Mouse (Mus musculus) yolk sac, embryonic 10.5 days (tissue): ENCODE data around the gene Tmem268.
A peak's percentile ranks its signal among the peaks of the same experiment; 100 is the strongest.

ENCODE experiments used
- DNase-seq: peaks from one replicate; pipeline ENCODE4 v3.0.0-alpha.2; 2017; ENCODE audit warnings: low spot score

Gene Tmem268

GRCm38 (mm10) chr4:63555111-63555510 lies 3.5 kb upstream of the Tmem268 start:
- DNase-seq = no peak

- DNase-seq = peak; percentile 16
Observed at GRCm38 (mm10) chr4:63556665-63557064, 1.9 kb upstream of the Tmem268 start.

DNA sequence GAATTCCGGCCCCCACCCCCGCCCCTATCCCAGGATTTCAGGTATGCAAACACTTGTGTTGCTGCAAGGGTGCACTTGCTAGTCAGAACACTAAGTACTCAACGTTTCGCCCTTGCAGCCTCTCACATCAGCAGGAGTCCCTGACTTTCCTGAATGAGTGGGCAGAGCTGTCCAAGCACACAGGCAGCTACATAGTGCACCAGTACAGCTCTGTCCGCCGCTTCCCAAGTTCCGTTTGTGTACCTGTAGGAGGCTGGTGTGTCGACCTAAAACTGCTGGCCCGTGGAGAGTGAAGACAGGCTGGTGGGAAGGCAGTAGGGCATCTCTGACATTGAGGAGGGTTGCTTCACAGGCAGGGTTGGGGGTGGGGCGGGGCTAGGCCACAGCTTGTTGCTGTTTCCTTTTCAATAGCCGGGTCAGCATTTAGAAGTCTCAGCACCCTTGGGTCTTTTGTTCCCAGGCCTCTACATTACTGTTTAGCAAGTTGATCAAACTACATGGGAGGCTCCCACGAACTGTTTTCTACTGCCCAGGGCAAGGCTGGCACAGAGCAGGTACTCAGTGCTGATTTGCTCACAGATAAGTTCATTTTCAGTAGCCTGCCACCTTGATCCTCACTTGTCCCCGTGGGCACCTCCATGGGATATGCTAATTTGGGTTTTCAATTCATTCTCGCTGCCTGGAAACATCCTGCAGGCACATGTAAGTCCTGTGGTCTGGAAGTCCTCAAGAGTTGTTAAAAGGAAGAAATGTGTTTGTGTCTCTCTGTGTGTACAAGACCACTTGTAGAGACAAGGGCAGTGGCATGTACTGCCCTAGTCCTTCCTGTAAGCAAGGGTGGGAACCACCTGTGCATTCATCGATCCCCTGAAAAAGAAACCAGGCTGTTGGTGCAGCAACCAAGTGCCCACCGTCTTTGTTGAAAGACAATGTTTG lies 1.2 kb upstream of the Tmem268 start:
- peak; percentile 71 for DNase-seq

DNA sequence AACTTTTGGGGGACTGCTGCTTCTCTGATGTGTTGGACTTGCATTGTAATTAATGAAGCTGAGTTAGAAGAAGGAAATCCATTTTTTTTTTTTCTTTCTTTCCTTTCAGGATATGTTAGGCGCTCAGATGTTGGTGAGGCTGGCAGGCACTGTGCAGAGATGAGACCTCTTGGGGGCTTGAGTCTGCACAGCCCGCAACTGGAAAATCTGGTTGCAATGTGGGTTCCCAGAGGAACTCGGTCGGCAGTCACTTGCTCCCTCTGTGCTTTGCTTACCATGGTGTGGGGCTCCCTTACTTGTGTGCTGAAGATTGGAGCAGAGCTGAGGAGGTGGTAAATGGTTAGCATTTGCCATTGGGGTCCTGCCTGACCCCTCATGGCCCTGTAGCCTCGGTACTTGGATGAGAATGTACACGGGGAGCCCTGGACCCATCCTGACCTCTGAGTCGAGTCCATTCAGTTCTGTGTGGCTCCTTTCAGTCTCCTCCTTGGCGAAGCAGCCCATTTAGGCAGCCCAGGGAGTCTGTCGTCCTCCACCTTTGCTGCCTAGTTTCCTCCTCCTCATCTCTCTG lies 631 bp downstream of the Tmem268 start:
- DNase-seq = no peak

GRCm38 (mm10) chr4:63560079-63560478 lies 1.5 kb downstream of the Tmem268 start:
- peak; percentile 28 for DNase-seq

DNA sequence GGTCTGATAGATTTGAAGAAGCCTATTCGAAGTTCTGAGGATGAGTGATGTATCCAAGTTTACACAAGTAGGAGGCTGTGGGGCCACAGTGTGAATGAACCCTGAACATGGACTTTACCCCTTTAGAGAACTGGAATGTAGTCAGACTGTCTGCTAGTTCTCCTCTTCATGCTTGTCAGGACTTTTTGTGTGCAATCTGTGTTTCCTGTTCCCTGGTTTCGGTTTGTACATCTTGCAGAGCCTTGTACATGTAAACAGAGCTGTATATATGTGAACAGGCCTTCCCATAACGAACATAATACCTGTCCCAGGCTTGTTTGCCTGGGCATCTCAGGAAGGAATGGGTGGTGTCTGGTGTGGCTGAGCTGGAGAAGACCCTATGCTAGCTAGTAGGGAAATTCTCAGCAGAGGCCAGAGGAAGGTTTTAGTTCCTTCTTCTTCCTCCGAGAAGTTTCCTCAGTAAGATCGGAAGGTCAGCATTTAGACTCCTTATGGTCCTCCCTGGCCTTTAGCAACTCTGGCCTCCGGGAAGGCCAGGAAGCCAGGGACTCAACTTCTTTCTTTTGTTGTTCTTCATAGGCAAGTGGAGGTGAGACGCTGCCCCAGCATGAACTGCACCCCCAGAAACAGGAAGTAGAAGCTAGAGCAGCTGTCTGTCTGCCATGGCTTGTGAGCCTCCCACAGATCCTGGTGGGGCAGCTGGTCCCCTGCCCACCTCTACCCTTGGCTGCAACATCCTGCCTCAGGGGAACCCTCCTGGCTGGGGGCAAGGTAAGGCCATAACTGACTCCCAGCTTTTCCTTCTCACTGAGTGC lies 3.5 kb downstream of the Tmem268 start:
- peak; percentile 69 for DNase-seq

DNA sequence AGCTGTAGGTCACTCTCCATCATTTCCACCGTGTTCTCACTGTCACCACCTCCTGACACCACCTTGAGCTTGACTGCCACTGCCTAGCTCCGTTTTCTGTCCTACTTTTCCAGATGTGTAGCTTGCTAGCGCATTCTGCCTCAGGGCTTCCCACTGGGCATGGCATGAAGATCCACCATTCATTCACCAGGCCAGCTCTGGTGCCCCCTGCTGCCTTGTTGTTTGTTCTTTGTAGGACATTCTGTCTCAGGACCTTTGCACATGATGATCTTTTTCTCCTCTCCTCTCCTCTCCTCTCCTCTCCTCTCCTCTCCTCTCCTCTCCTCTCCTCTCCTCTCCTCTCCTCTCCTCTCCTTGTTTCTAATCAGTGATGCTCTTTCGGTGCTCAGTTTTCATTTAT lies 4.2 kb downstream of the Tmem268 start:
- DNase-seq = no peak

- no peak for DNase-seq
Observed at GRCm38 (mm10) chr4:63567712-63568390, 9.3 kb downstream of the Tmem268 start.

DNA sequence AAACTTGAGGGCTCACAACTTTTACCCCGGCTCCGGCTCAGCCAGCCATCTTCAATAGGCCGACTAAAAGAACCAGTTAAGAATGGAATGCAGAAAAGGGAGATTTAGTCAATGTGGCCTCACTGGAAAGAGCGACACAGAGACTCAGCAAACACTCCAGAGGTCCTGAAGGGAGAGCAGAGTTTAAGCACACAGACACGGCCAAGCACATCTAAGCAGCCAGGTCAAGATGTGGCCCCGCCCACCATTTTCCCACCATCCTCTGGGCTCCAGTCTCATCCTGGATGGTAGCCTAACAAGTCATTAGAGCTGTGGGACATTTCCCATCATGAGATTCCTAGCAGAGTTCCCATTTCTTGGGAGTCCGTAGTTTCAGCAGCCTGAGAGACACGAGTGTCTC lies 10.7 kb downstream of the Tmem268 start:
- DNase-seq = no peak

- no peak for DNase-seq
Observed at GRCm38 (mm10) chr4:63570208-63570781, 11.7 kb downstream of the Tmem268 start.

DNA sequence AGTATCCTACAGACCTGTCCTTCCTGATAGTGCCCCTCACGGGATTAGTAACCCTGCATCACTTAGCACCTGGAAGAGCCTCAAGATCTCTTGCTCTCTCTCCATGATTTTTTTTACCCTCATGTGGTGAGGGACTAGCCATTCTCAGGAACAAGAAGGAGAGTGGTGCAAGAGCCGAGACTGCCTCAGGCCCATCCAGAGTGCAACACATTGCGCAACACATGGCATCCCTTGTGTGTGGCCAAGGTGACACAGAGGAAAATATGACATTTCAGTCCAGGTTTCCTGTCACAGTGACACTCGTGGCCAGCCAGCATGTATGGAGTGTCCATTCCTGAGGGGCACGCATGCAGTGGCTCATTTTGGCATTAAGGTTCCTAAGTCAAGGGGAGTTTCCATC lies 14.0 kb downstream of the Tmem268 start:
- no peak for DNase-seq

- DNase-seq = no peak
Observed at GRCm38 (mm10) chr4:63579649-63580048, 21.1 kb downstream of the Tmem268 start.

DNA sequence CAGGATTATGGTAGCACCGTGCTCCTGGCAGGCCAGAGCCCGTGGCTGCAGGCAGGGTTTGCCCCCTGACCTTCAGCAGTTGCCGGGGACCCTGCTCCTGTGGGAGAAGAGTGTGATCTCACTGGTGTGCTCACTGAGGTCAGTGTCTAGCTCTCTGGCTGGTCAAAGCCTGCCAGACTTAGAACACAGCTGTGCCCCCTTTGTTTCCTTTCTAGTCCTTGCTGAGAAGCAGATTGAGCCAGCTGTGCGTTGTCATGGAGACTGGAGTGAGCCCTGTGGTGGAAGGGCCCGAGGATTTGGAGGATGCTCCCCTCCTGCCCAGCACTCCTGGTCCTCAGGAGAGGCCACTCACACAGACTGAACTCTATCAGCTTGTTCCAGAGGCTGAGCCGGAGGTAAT lies 21.5 kb downstream of the Tmem268 start:
- no peak for DNase-seq

GRCm38 (mm10) chr4:63582580-63582979 lies 24.0 kb downstream of the Tmem268 start:
- no peak for DNase-seq

DNA sequence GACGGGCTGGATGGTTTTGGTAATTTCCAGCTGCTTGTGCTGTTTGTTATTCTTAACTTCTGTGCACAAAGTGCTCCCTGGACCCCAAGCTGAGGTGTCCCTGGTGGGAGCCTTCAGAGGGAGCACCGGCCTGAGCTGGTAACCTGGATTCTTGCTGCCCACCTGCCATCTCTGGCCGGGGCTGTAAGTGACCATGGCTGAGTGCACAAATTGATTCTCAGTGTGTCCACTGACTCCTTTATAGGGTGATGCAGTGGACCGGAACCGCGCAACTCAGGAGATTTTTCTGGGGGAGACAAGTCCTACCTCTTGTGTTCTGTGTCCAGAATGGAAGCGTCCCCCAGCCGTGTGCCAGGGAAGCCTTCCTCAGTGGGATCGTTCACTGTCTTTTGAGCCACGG lies 26.6 kb downstream of the Tmem268 start:
- no peak for DNase-seq

GRCm38 (mm10) chr4:63586240-63586639 lies 27.7 kb downstream of the Tmem268 start:
- no peak for DNase-seq

DNA sequence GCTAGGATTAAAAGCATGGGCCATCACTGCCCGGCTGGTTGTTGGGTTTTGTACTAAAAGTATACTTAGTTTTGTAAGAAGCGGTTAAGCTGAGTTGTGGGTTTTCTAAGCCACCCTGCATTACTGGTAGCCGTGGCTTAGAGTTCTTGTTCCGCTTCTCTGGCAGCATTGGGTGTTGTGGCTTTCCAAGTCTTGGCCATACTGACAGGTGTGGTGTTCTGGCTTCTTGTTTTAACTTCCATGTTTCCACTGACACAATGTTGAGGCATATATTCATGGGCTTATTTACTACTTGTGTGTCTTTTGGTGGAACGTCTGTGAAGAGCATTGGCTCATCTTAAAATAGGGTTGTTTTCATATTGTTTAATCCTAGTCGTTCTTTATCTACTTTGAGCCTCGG lies 31.4 kb downstream of the Tmem268 start:
- no peak for DNase-seq

DNA sequence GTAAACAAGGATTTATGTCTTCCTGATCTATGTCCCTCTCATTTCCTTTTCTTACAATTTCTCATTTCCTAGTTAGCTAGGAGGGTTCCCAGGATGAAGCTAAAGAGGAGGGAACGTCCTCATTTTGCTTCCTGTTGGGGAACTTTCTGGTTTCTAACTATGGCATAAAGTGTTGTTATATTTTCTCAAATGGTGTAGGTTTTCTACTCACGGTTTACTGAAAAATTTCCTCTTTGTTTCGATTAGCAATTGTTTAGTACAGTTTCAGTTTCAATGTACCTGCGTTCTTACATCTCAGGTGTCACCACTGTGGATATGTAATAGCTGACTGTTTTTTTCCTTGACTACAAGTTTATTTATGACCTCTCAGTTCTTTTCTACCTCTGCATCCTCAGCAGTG lies 32.0 kb downstream of the Tmem268 start:
- DNase-seq = no peak

DNA sequence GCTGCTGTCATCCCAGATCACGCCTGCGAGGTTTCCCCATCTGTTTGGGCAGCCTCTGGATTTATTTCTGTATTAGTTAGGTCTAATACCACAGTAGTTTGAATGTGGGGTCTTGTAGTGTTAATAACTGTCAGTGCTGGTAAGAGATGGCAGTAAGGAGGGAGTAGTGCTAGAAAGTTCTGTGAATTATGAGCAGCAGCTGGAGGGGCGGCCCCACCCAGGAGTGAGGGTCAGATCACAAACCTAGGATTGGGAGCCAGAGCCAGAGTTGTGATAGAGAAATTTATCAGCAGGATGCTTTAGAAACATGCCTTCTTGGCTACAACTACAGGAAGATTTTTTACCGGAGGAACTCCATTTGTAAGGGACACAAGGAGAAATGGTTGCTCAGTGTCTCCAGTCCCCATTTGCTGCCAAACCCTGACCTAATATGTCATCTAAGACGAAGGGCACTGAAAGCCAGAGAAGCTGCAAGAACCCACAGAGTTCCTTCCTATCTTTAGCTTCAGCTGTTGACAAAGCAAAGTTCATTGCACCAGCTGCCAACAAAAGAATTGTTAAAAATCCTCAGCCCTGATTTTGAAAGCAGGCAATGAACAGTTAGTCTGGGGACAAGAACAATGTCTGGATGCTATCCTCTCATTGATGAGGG lies 36.0 kb downstream of the Tmem268 start:
- peak; percentile 34 for DNase-seq

DNA sequence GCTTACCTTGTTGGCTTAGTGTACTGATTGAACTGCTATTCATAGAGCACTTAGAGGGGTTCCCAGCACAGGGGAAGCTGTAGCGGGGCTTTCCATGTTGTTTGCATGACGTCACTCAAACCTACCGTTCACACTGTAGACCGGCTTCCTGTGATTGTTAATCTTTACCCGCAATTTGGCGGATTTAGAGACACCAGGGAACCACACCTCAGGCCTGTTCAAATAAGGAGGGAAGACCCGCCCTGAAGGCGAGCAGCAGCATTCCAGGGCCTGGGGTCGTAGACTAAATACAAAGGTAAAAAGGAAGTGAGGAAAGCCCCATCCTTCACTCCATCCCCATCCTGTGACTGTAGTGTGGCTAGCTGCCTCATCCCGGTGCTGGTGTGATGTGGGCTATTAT lies 36.7 kb downstream of the Tmem268 start:
- peak; percentile 56 for DNase-seq

GRCm38 (mm10) chr4:63596010-63596409 lies 37.4 kb downstream of the Tmem268 start:
- no peak for DNase-seq
